Mouse (Mus musculus): ENCODE measurements around the gene Gramd1a.

- TF ChIP-seq CTCF (IDR thresholded peaks at IDR 0.05; ENCODE audit: low read depth) (no peak), EP300 (IDR thresholded peaks at IDR 0.05; ENCODE audit: low read depth) (no peak)
Measured at GRCm38 (mm10) chr7:31153536-31154320, 2.0 kb downstream of the Gramd1a start.
